Mouse (Mus musculus): ENCODE data around the gene Zfp57. TPM values are rescaled to one million over a fixed set of nuclear protein-coding genes. Genes with fewer than 3 reads are reported as not detected.

The Zfp57 gene
- total and polyA plus RNA-seq, 3 experiments: 0.26 TPM; not detected in 2

DNA sequence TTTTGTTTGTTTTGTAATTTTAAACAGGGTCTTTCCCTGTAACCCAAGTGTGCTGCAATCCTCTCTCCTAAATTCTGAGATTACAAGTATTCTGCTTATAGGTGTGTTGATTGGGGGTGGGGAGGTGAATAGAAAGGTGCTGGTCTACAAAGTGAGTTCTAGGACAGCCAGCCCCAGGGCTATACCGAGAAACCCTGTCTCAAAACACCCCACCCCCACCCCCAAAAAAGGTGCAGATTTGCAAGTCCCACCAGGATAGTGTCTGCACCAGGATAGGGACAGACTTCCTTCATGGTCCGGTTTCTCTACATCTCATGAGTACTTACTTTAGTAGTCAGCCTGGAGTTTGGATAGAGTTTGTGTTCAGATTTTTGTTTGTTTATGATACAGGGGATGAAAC, 2.5 kb upstream of the Zfp57 start:
- H3K4me3 ChIP-seq (replicated peaks in 1 of 3; ENCODE audit: low read depth in 2 of 3, low read length in 2 of 3, poor library complexity in 1 of 3): no peak overlapping the region
- H3K9me3 ChIP-seq (replicated peaks; ENCODE audit: low read length): no peaks in the 10 kb centered on the region
- no peak overlapping the region for H3K9ac ChIP-seq (ENCODE audit: insufficient read depth, low read depth)
- H3K4me2 ChIP-seq (ENCODE audit: insufficient read depth, low read depth, poor library complexity, severe bottlenecking): no peak overlapping the region
- TF ChIP-seq NRF1 (IDR thresholded peaks at IDR 0.05; ENCODE audit: low read depth, low read length) (no peak), ZKSCAN1 (IDR thresholded peaks at IDR 0.05; ENCODE audit: borderline replicate concordance, low read depth, low read length) (no peak), HCFC1 (IDR thresholded peaks at IDR 0.05; ENCODE audit: low read depth, low read length) (no peak), MYC (IDR thresholded peaks at IDR 0.05; ENCODE audit: low read depth, low read length) (no peak), CTCF (conservative IDR thresholded peaks at IDR 0.05 in 1 of 2, IDR thresholded peaks at IDR 0.05 in 1 of 2; ENCODE audit: low read depth in 2 of 2, low read length in 2 of 2) (no peak), MAFK (IDR thresholded peaks at IDR 0.05; ENCODE audit: insufficient replicate concordance, low read length) (no peak), RAD21 (IDR thresholded peaks at IDR 0.05; ENCODE audit: low read depth, low read length) (no peak), EP300 (IDR thresholded peaks at IDR 0.05; ENCODE audit: low read length) (no peak)
- dilution Hi-C loops (cut with MboI; ENCODE audit: extremely low pct_ligation_motif_present, extremely low pct_unique_long_range_greater_than_20kb, low sequenced_read_pairs): no loop called here
- no peaks in the 10 kb centered on the region for H3K36me3 ChIP-seq (replicated peaks in 1 of 2; ENCODE audit: control insufficient read depth in 1 of 2, insufficient read depth in 1 of 2, low read length in 1 of 2)
- peaks cover 0 to 26% of the 10 kb centered on the region in 2 experiments; a peak in 2 of 4 replicates for H3K4me1 ChIP-seq (ENCODE audit: control insufficient read depth in 1 of 2, insufficient read depth in 2 of 2)
- no peak for DNase-seq (ENCODE audit: extremely low read depth)
- H3K27ac ChIP-seq (ENCODE audit: insufficient read depth, low read depth): no peak overlapping the region
- H3K27me3 ChIP-seq (replicated peaks): no peaks in the 10 kb centered on the region
- in situ Hi-C loops (cut with MboI; ENCODE audit: low pct_ligation_motif_present, low pct_unique_long_range_greater_than_20kb, low sequenced_read_pairs): loop anchor here (10.0 kb wide), 1 partner anchor 84 kb away; no protein-coding TSS in a partner anchor
- H3K79me2 ChIP-seq (replicated peaks; ENCODE audit: control insufficient read depth, extremely low read depth, insufficient read depth, poor library complexity, severe bottlenecking): no peaks in the 10 kb centered on the region

DNA sequence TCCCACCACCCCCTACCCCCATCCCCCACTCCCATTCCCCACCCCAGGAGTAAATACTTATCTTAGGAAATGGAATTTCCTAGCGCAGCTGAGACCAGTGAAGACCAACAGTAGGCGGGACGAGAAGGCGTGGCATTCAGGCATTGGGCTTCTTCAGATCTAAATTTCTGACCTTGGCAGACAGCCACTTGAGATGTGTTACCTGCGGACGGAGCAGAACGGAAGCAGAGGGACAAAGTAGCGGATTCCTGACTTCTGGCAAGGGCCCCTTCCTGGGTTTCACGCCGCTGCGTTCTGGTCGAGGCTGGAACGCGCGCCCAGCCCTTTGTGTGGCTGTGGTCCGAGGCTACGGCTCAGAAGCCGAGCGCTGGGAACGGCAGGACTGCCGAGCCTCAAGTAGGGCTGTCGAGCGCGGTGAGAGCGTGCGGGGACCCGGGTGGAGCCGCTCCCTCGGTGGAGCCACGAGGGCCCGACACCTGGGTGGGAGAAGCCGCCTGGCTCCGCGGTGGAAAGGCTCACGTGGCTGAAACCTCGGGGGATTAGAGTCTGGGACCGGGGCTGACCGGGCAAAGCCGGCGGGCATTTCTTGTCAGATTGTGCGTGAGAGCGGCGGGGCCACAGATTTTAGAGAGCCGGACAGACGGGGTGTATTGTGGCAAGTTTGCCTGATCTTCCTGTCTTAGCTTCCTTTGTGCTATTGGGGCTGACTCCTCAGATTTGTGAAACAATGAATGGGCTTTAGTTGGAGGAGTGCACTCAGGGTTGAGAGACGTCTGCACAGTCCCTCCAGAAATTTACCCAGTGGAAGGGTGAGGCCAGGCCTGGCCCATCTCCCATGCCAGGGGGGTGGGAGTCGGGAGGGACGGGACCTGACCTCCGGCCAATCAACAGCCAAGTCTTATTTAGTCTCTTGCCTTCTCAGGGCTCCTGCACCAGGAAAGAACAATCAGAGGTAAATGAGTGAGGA, 1.7 kb downstream of the Zfp57 start:
- in situ Hi-C loops (cut with MboI; ENCODE audit: low pct_ligation_motif_present, low pct_unique_long_range_greater_than_20kb, low sequenced_read_pairs) (no loop called here), dilution Hi-C loops (cut with MboI; ENCODE audit: extremely low pct_ligation_motif_present, extremely low pct_unique_long_range_greater_than_20kb, low sequenced_read_pairs) (no loop called here)
- no peak for TF ChIP-seq HCFC1 (IDR thresholded peaks at IDR 0.05; ENCODE audit: low read depth, low read length)
- TF ChIP-seq BHLHE40 (IDR thresholded peaks at IDR 0.05; ENCODE audit: low read depth, low read length): no peak
- no peak for TF ChIP-seq ZKSCAN1 (IDR thresholded peaks at IDR 0.05; ENCODE audit: borderline replicate concordance, low read depth, low read length)
- no peak for TF ChIP-seq KAT2A (IDR thresholded peaks at IDR 0.05; ENCODE audit: insufficient replicate concordance, low read length)
- no peak for TF ChIP-seq ZNF384 (IDR thresholded peaks at IDR 0.05; ENCODE audit: low read depth, low read length)
- TF ChIP-seq EP300 (IDR thresholded peaks at IDR 0.05; ENCODE audit: low read length): no peak
- TF ChIP-seq USF2 (conservative IDR thresholded peaks at IDR 0.05; ENCODE audit: low read depth, low read length): no peak
- no peak for TF ChIP-seq RAD21 (IDR thresholded peaks at IDR 0.05; ENCODE audit: low read depth, low read length)
- TF ChIP-seq MYC (IDR thresholded peaks at IDR 0.05; ENCODE audit: low read depth, low read length): no peak
- no peak for TF ChIP-seq SIN3A (IDR thresholded peaks at IDR 0.05; ENCODE audit: low read length)
- no peak for TF ChIP-seq MAX (IDR thresholded peaks at IDR 0.05; ENCODE audit: low read length)
- DNase-seq (ENCODE audit: extremely low read depth): no peak
- no peaks in the 10 kb centered on the region for H3K9me3 ChIP-seq (replicated peaks; ENCODE audit: low read length)
- no peak overlapping the region for H3K27ac ChIP-seq (ENCODE audit: insufficient read depth, low read depth)
- no peak overlapping the region for H3K9ac ChIP-seq (ENCODE audit: insufficient read depth, low read depth)
- H3K4me1 ChIP-seq (ENCODE audit: control insufficient read depth in 1 of 2, insufficient read depth in 2 of 2): no peaks in the 10 kb centered on the region
- no peaks in the 10 kb centered on the region for H3K36me3 ChIP-seq (replicated peaks in 1 of 2; ENCODE audit: control insufficient read depth in 1 of 2, insufficient read depth in 1 of 2, low read length in 1 of 2)
- no peak overlapping the region for H3K4me2 ChIP-seq (ENCODE audit: insufficient read depth, low read depth, poor library complexity, severe bottlenecking)
- H3K27me3 ChIP-seq (replicated peaks): no peaks in the 10 kb centered on the region
- H3K79me2 ChIP-seq (replicated peaks; ENCODE audit: control insufficient read depth, extremely low read depth, insufficient read depth, poor library complexity, severe bottlenecking): no peaks in the 10 kb centered on the region
- H3K4me3 ChIP-seq (replicated peaks in 1 of 3; ENCODE audit: low read depth in 2 of 3, low read length in 2 of 3, poor library complexity in 1 of 3): no peak overlapping the region

Measured in CH12.LX (cell line).